Mouse (Mus musculus) gastrocnemius, postnatal 14 days (tissue): ENCODE results near the gene Pa2g4. TPM values are rescaled to one million over a fixed set of nuclear protein-coding genes. Genes with fewer than 3 reads are reported as not detected.
A peak's percentile ranks its signal among the peaks of the same experiment; 100 is the strongest.
"Not testable (repeated sequence)": the region's sequence is repeated elsewhere in the genome, so short reads cannot be mapped to it uniquely, and the experiment has no call there.

Experiments used
- DNase-seq: peaks from one replicate; pipeline ENCODE4 v3.0.0; 2021; ENCODE audit warnings: mixed read lengths
- intact Hi-C: fragments of 180-260 bp; cut with DNase I; formaldehyde crosslinking; loops from one replicate; pipeline ENCODE4 v1.15.1; 2025; ENCODE audit warnings: low total_unique reads
- total RNA-seq, 2 experiments: library from RNA; stranded (reverse); gene quantifications; 2 replicates each; pipeline ENCODE4 v1.2.3; 2021

Gene Pa2g4
- total RNA-seq, 2 experiments from 2014 or later, result 50.2 to 54.0 TPM

GRCm38 (mm10) chr10:128584386-128584785 lies 18.6 kb upstream of the Pa2g4 start:
- intact Hi-C loops, result no loop called here
- DNase-seq, result no peak

- peak; percentile 67 for DNase-seq
- intact Hi-C loops, result no loop called here
These were observed 17.9 kb upstream of the Pa2g4 start for GRCm38 (mm10) chr10:128583644-128584043.

- DNase-seq, result no peak
- intact Hi-C loops, result no loop called here
These were observed 13.9 kb upstream of the Pa2g4 start for GRCm38 (mm10) chr10:128579731-128580130.

- no peak for DNase-seq
- intact Hi-C loops, result no loop called here
These were observed 13.5 kb upstream of the Pa2g4 start for GRCm38 (mm10) chr10:128579298-128579697.

GRCm38 (mm10) chr10:128578330-128578729 lies 12.5 kb upstream of the Pa2g4 start:
- no peak for DNase-seq
- intact Hi-C loops, result no loop called here

GRCm38 (mm10) chr10:128575063-128575462 lies 9.3 kb upstream of the Pa2g4 start:
- intact Hi-C loops, result no loop called here

GRCm38 (mm10) chr10:128565206-128565787 lies 490 bp downstream of the Pa2g4 start:
- intact Hi-C loops, result loop anchor here (10.0 kb wide), 1 partner anchor 110 kb away; the partner anchor contains the start of gene Suox
- peak; percentile 44 for DNase-seq

More at GRCm38 (mm10) chr10:128575063-128575462, 9.3 kb upstream of the Pa2g4 start:
- no peak for DNase-seq

GRCm38 (mm10) chr10:128563544-128563943 lies 2.2 kb downstream of the Pa2g4 start:
- DNase-seq, result no peak
- intact Hi-C loops, result loop anchor here (10.0 kb wide), 1 partner anchor 111 kb away; the partner anchor contains the start of gene Suox

- intact Hi-C loops, result loop anchor here (5.0 kb wide), 1 partner anchor 55 kb away; no protein-coding TSS in a partner anchor
- DNase-seq, result no peak
These were observed 8.8 kb downstream of the Pa2g4 start for GRCm38 (mm10) chr10:128556963-128557362.

- intact Hi-C loops, result loop anchor here (5.0 kb wide), 1 partner anchor 56 kb away; no protein-coding TSS in a partner anchor
- DNase-seq, result no peak
These were observed 9.5 kb downstream of the Pa2g4 start for GRCm38 (mm10) chr10:128556286-128556685.

GRCm38 (mm10) chr10:128555567-128555966 lies 10.2 kb downstream of the Pa2g4 start:
- DNase-seq, result not testable (repeated sequence)
- intact Hi-C loops, result loop anchor here (5.0 kb wide), 1 partner anchor 57 kb away; no protein-coding TSS in a partner anchor

- intact Hi-C loops, DNase-seq: not testable (repeated sequence)
These were observed 15.5 kb downstream of the Pa2g4 start for GRCm38 (mm10) chr10:128550144-128550823.

- intact Hi-C loops, result not testable (repeated sequence)
- peak; percentile 13 for DNase-seq
These were observed 16.1 kb downstream of the Pa2g4 start for GRCm38 (mm10) chr10:128549682-128550057.

GRCm38 (mm10) chr10:128548947-128549681 lies 16.7 kb downstream of the Pa2g4 start, which contains the start of gene Rpl41:
Gene Rpl41 (minus strand): TSS chr10:128549305.
- peak; percentile 93 for DNase-seq
- intact Hi-C loops, result no loop called here

- intact Hi-C loops, DNase-seq: not testable (repeated sequence)
These were observed 17.6 kb downstream of the Pa2g4 start for GRCm38 (mm10) chr10:128548051-128548791.

GRCm38 (mm10) chr10:128547361-128548032 lies 18.3 kb downstream of the Pa2g4 start, which contains the start of gene Zc3h10:
Gene Zc3h10 (minus strand): TSS chr10:128547774.
- peak; percentile 92 for DNase-seq
- intact Hi-C loops, result no loop called here

GRCm38 (mm10) chr10:128546787-128547186 lies 19.0 kb downstream of the Pa2g4 start:
- no peak for DNase-seq
- intact Hi-C loops, result no loop called here

- no peak for DNase-seq
- intact Hi-C loops, result no loop called here
These were observed 19.4 kb downstream of the Pa2g4 start for GRCm38 (mm10) chr10:128546361-128546760.

- no peak for DNase-seq
- intact Hi-C loops, result no loop called here
These were observed 20.3 kb downstream of the Pa2g4 start for GRCm38 (mm10) chr10:128545570-128545898.
